Mouse (Mus musculus) c-Kit-positive CD71-positive TER-119-positive erythroid progenitor cells, embryonic 14.5 days (primary cell): Measurements from ENCODE around the gene Dach2.
"Not testable (repeated sequence)": the region's sequence is repeated elsewhere in the genome, so short reads cannot be mapped to it uniquely, and the experiment has no call there.

Experiments
- DNase-seq: peaks from one replicate; pipeline ENCODE4 v3.0.0-alpha.2; 2013; ENCODE audit warnings: low spot score

Dach2 gene

DNA sequence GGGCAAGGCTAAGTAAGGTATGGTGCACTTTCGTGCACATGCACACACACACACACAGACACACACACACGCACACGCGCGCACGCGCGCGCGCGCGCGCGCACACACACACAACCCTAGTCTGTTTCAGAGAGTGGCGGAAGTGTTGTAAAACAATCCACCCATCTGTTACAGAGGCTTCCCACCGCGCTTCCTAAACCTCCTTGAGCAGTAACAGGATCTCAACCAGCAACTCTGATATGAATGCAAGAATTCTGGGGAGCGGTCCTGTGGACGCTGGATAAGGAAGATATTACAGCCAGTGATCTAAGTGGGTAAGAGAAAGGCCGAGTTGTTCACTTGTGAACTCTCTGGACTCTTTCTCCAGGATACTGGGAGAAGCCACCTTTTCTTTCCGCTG, at the start of gene Dach2:
Dach2 (plus strand) TSS at position 107 of the 400 bp plus-strand sequence.
- no peak for DNase-seq

DNA sequence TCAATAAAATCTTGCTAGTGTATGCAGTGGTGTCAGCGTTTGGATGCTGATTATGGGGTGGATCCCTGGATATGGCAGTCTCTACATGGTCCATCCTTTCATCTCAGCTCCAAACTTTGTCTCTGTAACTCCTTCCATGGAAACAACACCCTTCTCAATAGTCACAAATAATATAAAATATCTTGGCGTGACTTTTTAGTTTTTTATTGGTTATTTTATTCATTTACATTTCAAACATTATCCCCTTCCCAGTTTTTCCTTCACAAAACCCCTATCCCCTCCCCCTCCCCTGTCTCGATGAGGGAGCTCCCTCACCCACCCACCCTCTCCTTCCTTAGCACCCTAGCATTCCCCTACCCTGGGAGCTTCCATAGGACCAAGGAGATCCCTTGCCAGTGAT, 44.9 kb upstream of the Dach2 start:
- DNase-seq: not testable (repeated sequence)

DNA sequence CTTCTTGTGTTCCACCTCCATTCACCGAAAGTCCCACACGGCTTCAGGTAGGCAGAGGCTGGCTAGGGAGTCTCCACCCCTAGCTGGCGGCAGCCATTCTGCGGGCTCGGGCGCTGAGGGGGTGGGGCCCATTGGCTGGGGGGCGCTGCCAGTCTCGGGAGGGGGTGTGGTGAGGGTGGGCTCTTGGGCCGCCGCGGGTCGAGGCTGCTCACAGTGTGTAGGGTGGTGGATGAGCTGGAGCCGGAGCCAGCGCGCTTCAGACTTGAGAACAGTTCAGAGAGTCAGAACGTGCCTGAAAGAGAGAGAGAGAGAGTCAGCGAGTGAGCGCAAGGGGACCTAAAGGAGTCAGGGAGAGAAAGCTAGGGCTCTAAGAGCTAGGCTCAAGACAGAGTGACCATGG, 721 bp downstream of the Dach2 start:
- peak; percentile 16 for DNase-seq

DNA sequence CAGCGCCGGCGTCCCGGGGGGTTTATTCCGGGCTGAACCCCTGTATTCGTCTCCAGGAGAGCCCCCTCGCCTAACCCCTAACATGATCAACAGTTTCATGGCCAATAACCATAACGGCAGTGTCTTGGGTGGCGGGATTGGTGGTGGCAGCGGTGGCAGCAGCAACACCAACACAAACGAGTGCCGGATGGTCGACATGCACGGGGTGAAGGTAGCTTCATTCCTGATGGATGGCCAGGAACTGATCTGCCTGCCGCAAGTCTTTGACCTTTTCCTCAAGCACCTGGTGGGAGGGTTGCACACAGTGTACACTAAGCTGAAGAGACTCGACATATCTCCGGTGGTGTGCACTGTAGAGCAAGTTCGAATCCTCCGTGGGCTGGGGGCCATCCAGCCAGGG, 1.2 kb downstream of the Dach2 start:
- DNase-seq: no peak

DNA sequence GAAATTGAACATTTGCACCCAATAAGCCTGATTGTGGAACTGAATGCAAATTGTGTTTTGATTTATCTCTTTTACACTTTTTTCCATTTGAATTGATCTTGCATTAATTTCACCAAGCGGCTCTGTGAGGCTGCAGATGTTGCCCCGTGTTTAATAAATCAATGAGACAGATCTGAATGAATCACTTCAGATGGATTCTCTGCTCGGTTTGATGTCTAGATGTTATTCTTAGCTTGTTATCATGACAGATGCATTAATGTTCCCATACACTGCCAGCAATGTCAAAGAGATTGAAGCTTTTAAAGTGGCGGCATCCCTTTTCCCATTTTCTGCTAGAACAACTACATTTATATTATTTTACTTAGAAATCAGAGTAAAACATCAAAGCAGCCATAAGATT, 7.0 kb downstream of the Dach2 start:
- no peak for DNase-seq

DNA sequence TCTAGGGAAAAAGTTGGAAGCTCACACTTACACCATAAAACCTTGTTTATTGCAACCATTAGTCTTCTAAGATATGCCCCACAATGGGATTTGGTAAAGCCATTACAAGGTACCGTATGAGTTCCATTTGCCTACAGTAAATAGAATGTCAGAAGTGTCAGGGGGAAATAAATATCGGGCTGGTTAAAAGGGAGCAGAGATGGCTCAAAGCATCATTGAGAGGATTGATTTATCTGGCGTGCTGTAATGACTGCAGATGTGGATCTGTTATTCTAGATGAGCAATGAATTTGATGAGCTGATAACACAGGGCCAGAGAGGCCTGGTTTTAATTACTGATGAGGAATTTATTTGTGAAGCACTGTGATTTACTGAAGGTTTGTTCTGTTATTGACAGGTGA, 40.8 kb downstream of the Dach2 start:
- no peak for DNase-seq

DNA sequence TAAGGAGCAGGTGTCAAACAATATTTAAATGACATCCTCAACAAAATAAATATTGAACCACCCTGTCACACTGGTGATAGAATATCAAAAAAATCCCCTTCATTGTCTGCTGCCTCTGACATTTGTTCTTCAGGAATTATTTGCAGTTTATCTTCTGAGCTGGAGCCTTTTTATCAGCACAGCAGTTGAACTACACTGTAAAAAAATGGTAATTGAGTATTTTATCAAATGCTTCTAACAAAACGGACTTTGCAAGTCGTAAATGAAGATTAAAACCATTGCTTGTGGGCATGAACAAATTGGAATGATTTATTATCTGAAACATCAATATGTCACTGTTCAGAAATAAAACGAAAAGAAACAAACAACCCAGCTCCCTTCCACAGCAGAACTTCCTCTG, 97.1 kb downstream of the Dach2 start:
- DNase-seq: no peak

DNA sequence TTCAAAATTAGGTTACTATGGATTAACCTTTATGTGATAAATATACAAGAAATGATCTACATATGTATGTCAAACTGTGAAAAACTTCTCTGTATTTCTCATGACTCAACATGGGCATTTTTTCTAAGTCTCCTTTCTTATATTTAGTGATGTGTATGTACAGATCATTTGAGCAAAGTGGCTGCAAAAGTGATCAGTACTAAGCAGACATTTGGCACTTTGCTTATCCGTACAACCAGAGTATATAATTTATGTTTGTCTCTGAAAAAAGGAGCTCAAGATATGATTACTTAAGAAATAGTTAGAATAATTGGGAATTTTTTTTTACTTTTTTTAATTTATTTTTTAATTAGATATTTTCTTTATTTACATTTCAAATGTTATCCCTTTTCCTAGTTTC, 111.4 kb downstream of the Dach2 start:
- DNase-seq: no peak

DNA sequence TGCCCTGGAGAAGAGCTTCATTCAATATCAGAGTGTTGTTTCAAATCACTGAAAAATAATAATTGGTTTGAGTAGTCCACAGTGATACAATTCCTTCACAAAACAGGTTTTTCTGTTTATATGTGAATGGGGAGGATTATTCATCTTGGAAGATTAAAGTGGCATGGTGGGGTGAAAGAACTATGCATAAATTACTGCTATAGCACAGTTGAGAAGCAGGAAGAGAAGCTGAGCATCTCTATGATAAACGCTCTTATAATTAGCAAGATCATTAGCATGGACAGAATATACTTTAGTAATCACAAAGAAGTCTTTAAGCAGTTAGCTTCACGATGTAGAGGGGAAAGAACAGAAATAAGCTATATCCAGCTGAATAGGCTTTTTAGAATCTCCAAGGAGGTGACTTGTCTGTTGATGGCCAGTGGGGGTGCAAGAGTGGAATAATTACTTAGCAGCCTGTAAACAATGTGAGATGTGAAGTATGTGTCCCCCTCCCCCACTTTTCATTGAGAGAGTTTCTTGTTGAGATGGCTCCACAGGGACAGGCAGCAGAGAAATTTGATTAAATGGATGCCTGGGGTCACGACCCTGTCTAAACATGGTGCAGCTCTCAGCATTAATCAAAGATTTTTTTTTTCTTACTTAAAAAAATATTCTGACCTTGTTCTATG, 124.3 kb downstream of the Dach2 start:
- DNase-seq: no peak

DNA sequence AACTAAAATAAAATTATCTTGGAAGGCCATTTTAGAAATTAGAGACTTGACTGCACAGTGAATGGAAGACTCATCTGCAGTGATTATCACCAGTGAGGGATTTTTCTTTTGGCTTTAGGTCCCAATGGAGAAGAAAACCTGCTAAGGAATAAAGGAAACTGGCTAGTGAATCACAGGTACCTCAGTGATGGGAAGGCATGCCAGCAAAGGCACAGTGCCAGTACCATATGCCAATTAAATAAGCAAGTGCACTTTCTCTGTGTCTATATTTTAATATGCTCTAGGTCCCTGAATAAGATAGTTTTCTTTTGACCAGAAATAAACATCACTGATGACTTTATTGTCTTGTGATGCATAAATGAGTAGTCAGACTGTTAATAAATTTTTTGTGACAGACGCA, 184.8 kb downstream of the Dach2 start:
- no peak for DNase-seq

DNA sequence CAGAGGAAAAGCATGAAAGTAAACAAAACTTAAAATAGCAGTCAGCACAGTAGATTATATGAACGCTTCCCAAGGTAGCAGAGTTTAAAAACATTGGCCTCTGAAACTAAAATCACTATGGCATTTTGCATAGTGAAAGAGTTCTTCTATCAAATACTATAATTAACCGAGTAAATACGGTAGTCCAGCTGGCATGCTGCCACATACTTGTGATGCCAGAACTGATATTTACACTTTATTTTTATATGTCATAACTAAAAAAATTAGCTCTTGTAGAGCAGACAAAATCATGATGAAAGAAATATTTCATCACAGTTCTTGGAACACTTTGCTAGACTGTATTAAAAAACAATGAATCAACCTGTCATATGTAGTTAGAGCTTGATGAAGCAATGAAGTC, 247.8 kb downstream of the Dach2 start:
- DNase-seq: no peak

DNA sequence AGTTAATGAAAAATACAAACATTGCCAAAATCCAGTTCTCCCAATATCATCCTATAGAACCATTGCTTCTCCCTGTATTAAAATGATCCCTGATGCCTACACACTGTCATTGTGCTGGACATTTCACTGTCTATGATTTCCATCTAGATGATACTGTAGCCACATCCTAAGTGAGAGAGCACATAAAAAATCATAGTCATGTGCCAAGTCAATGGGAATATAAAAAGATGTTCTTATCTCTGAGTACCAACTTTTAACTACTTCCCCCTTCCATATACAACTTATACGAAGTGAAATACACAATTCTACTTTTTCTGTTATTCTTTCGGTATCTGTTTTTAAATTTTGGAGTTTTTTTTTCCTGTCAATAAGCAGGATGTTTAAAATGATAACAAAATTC, 266.6 kb downstream of the Dach2 start:
- DNase-seq: no peak

DNA sequence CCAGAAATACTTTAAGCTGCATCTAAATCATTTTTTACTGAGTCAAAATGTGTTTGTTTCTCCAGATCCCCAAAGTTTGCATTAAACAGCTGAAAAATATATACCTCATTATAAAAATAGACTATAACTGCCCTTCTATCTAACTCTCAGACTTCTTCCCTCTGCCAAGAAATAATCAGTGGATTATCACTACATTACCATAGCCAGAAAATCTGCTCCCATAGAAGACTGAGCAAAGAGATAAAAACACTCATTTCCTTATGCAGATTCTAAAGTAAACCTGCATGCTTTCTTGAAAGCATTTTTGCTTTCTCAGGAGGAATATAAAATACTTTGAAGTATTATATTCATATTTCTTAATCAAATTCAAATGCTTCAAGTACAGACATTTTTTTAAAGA, 368.8 kb downstream of the Dach2 start:
- DNase-seq: no peak

DNA sequence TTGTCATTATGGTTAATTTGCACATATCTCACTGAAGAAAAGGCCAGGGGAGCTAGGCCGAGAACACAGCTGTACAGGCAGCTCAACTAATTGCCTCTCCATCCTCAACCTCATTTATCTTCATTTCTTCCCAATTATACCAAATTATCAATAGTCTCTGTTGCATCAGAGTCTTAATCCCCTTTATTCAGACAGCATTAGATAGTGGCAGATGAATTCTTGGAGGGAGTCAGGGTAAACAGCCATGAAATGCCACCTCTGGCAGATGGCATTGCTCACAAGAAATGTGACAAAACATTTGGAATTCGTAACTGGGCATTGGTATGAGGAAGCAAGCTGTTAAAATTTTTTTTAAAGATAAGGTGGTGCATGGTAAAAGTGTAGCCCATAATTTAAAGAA, 389.9 kb downstream of the Dach2 start:
- no peak for DNase-seq

DNA sequence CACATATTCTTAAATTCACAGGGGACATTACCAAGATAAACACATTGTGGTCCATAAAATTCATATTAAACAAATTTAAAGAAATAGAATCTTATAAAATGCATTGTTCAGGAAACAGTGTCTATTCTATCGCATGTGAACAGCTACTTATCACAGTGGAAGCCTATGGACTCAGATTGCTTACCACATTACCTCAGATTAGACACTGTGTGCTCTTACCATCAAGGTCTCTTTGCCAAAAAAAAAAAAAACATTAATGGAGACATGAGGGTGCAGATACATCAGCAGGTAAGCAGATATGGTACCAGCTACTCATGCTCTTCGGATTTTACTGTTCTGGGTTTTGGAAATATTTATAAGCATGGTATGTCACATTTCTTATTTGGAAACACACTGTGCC, 415.1 kb downstream of the Dach2 start:
- DNase-seq: no peak

DNA sequence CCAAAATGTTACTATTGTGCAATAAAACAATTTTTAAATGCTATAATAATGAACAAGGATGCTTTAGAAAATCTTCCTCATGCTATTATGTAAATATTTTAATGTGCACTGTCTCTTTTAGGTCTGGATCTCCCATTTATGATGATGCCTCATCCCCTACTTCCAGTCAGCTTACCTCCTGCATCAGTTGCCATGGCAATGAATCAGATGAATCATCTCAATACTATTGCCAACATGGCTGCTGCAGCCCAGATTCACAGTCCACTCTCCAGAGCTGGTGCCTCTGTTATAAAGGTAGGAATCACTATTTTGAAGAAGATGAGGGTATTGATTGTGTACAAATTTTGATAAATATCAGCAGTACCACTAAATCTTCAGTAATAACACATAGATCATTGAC, 426.8 kb downstream of the Dach2 start:
- DNase-seq: no peak

DNA sequence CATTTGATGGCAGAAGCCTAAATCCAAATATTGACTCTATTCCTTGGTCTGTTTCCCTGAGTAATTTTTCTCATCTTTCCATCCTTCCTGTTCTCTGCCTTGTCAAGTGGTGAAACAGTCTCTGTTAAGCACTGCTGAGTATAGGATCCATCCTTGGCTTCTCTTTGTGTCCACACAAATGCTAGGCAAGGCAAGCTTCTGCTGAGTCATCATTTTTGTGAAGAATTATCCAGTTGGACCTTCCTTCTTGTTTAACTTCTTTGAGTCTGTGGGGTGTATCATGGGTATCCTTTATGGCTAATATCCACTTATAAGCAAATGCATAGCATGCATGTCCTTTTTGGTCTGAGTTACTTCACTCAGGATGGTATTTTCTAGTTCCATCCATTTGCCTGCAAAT, 449.8 kb downstream of the Dach2 start:
- DNase-seq: no peak

DNA sequence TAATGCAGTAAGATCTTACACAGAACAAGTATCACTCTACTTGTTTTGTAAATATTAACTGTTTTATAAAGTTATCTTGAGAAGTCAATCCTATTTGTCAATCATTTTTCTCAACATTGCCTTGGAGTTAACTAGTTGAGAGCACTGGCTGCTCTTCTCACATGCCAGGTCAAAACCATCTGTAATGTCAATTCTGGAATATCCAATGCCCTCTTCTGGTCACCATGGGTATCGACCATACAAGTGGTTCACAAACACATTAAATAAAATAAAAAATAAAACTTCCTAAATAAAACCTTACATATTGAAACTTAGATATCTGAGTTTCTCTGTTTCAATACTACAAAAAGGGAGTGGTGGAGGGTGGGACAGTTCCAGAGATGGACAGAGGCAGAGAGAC, 495.0 kb downstream of the Dach2 start:
- no peak for DNase-seq

DNA sequence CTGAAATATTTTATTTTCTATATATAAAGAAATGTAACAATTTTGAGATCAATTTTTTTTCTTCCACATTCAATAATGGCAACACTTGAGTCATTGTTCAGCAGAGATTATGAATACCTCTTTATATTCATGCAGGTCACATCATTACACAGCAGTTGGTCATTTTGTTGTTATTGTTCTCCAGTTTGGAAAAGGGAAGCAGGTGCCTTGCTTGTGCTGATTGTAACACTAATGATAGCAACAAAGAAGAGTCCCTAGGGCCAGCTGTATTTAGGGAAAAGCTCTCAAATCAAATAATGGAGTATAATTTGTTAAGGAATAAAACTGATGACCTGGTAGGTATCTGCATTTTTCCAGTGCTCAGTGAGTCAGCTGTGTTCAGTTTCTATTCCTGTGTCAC, 513.1 kb downstream of the Dach2 start:
- no peak for DNase-seq

DNA sequence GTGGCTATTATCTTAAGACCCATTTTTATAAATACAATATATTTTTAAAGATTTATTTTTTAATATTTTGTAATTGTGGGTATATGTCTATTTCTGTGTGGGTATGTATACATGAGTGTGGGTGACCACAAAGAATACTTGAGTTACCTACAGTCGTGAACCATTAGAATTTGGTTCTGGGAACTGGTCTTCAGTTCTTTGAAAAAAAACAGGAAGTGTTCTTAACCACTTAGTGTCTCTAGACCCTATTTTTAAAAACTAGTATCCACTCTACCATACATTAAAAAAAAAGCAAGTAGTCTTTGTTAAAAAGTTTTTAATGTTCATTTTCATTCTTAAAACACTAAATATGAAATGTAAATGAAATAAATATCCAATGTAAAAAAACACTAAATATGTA, 529.5 kb downstream of the Dach2 start:
- no peak for DNase-seq

DNA sequence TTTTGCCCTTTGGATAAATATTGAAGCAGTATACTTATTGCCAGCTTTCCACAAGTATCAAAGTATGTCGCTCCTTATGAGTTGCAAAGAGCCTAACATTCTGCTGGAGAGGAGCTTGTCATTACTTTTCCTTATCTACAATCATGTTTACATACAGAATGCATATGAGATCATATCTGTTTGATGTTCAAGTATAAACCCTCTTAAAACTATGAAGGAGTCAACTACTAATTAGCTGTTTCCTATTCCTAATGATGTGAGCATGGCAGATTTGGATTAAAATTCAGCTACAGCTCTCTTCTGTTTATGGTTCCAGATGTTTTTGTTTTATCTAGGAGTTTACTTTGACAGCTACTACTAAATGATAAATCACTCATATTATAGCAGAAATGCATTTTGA, 535.8 kb downstream of the Dach2 start:
- DNase-seq: no peak

DNA sequence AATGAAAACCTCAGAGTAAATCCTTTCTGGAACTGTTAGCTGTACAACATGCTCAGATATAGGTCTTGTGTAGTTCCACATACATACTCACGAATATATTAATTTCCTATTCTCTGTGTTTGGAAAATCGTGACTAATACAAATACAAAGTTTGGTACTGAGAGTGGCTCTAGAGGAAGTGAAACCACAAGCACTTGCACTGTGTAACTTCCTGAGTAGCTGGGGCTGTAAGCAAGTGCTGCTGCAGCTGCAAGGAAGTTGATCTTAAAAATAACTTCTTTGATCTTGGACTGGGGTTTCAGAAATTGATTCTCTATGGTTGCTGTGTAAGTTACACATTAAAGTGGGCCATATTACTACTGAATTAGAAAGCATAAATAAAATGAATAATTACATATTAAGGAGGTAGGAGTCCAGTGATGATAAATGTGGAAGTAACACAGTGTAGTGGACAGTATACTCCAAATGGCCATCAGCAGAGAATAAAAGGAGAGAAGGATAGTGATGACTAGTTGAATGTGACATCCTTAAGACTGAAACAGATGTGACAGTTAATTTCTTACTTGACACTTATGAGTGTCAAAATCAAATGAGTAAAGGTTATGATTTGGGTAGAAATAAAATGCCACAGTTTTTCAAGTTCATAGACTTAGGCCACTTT, 570.7 kb downstream of the Dach2 start:
- DNase-seq: no peak
